ENCODE assay signal across 9 mouse cellular contexts in the genomic region with DNA sequence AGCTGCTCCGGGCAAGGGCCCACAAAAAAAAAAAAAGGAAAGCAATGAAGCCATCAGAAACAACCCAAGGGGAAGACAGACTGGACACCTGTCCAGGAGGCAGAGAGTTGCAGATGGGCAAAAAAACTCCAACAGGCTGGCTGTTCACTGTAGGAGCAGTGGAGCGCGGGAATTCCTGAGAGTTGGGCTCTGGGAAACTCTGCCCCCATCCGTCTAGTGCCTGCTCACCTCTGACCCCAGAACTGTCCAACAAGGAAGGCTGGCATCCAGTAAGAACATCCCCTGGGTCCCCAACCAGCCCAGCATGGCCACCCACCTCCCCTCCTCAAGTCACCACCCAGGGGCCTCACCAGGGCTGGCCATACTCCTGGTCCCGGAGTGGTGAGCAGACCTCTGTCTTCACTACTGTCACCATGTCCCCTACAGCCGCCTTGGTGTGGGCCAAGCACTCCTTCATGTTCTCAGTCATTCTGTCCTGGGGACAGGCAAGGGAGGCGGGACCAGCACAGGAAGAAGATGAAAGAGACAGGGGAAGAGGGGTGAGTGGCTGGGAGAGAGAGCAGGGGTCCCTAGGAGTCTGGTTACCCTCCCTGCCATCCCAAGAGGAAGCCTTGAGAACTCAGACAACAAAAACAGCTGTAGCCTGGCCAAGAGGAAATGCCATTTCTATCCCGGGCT. TPM values are rescaled to one million over a fixed set of nuclear protein-coding genes. Genes with fewer than 3 reads are reported as not detected.
A peak's percentile ranks its signal among the peaks of the same experiment; 100 is the strongest.
DNase-seq lines count a peak whose midpoint lies in the region; ATAC-seq and TF ChIP-seq lines count a peak whose summit lies in the region.
"Had no signal": no experiment of that assay in that cellular context is flagged by ENCODE, and none has a peak within 500 bp of the region (broad histone marks: within the 10 kb centered on the region; RNA-seq: fewer than 3 reads in every experiment).

No protein-coding gene starts in this region.

- H3K9ac ChIP-seq in lung, embryonic 14.5 days = peak overlapping the region; percentile 67
- no peak overlapping the region for H3K9ac ChIP-seq in forebrain, embryonic 15.5 days (replicated peaks)
- peak overlapping the region; percentile 77; the same call in 1 of the 2 replicates for H3K9ac ChIP-seq in limb, embryonic 12.5 days (replicated peaks)
- H3K9ac ChIP-seq in neural tube, embryonic 14.5 days (replicated peaks; ENCODE audit: low read depth, low read length) = no peak overlapping the region

- intact Hi-C loops in left cerebral cortex, postnatal 14 days (cut with DNase I) = no loop called here

- peak; percentile 10; the same call in 1 of the 2 replicates for ATAC-seq in lung, embryonic 14.5 days (ENCODE audit: insufficient read depth)
- ATAC-seq in forebrain, embryonic 15.5 days (replicated peaks) = no peak
- peak; percentile 12; the same call in 1 of the 2 replicates for ATAC-seq in limb, embryonic 12.5 days (ENCODE audit: insufficient number of reproducible peaks, insufficient read depth, low FRiP score, low TSS enrichment, low read depth)
- ATAC-seq in neural tube, embryonic 14.5 days (ENCODE audit: low read depth) = peak; percentile 15; the same call in 1 of the 2 replicates

- peaks cover 26% of the 10 kb centered on the region for H3K36me3 ChIP-seq in lung, embryonic 14.5 days (ENCODE audit: insufficient read depth)
- peaks cover 5% of the 10 kb centered on the region; the same call in 1 of the 2 replicates for H3K36me3 ChIP-seq in forebrain, embryonic 15.5 days
- peaks cover 38% of the 10 kb centered on the region for H3K36me3 ChIP-seq in limb, embryonic 12.5 days
- H3K36me3 ChIP-seq in neural tube, embryonic 14.5 days (ENCODE audit: control insufficient read depth, insufficient read depth, low read length) = 0 out of 2 replicates have a peak, but pooled peaks cover 3% of the 10 kb centered on the region

- H3K27me3 ChIP-seq in lung, embryonic 14.5 days (ENCODE audit: insufficient read depth, low read length) = no peaks in the 10 kb centered on the region
- no peaks in the 10 kb centered on the region for H3K27me3 ChIP-seq in forebrain, embryonic 15.5 days
- H3K27me3 ChIP-seq in limb, embryonic 12.5 days = peaks cover 5% of the 10 kb centered on the region; the same call in 1 of the 2 replicates
- H3K27me3 ChIP-seq in neural tube, embryonic 14.5 days (ENCODE audit: control insufficient read depth, insufficient read depth, low read length) = no peaks in the 10 kb centered on the region

- TF ChIP-seq CTCF in lung, embryonic 14.5 days (IDR thresholded peaks at IDR 0.05; ENCODE audit: low read depth) = no peak

- WGBS in lung, embryonic 14.5 days = 58% methylated on average over 8 of the region's 8 CpGs
- 70% methylated on average over 8 of the region's 8 CpGs for WGBS in forebrain, embryonic 15.5 days
- 55% methylated on average over 8 of the region's 8 CpGs for WGBS in limb, embryonic 12.5 days
- 65% methylated on average over 8 of the region's 8 CpGs for WGBS in neural tube, embryonic 14.5 days

- H3K4me3 ChIP-seq in lung, embryonic 14.5 days (ENCODE audit: low read depth, low read length) = peak overlapping the region; percentile 60; the same call in 1 of the 2 replicates
- H3K4me3 ChIP-seq in forebrain, embryonic 15.5 days = no peak overlapping the region
- H3K4me3 ChIP-seq in limb, embryonic 12.5 days (replicated peaks) = peak overlapping the region; percentile 66
- H3K4me3 ChIP-seq in neural tube, embryonic 14.5 days (ENCODE audit: low read depth, low read length) = no peak overlapping the region

- peak overlapping the region; percentile 89 for H3K27ac ChIP-seq in lung, embryonic 14.5 days (ENCODE audit: low read depth)
- H3K27ac ChIP-seq in forebrain, embryonic 15.5 days (replicated peaks) = 0 out of 2 replicates have a peak overlapping the region, but pooled peaks have one; percentile 58
- peak overlapping the region; percentile 95 for H3K27ac ChIP-seq in limb, embryonic 12.5 days
- H3K27ac ChIP-seq in neural tube, embryonic 14.5 days (ENCODE audit: low read depth, low read length) = peak overlapping the region; percentile 45

- no peak for DNase-seq in lung, embryonic 14.5 days
- no peak for DNase-seq in lung, postnatal 14 days
- no peak for DNase-seq in adrenal gland, adult (ENCODE audit: inconsistent age in 2 of 2, low spot score in 1 of 2)
- no peak for DNase-seq in left cerebral cortex, postnatal 14 days (ENCODE audit: low spot score in 2 of 2)
- DNase-seq in thymus, postnatal 10 days (ENCODE audit: low spot score in 2 of 2) = no peak
- DNase-seq: cerebellum, adult 11 months had no signal

- peaks cover 4% of the 10 kb centered on the region; the same call in 1 of the 2 replicates for H3K4me1 ChIP-seq in lung, embryonic 14.5 days (ENCODE audit: insufficient read depth)
- peaks cover 23% of the 10 kb centered on the region for H3K4me1 ChIP-seq in forebrain, embryonic 15.5 days
- peaks cover 25% of the 10 kb centered on the region for H3K4me1 ChIP-seq in limb, embryonic 12.5 days (replicated peaks)
- H3K4me1 ChIP-seq in neural tube, embryonic 14.5 days (ENCODE audit: control insufficient read depth, insufficient read depth, low read length) = peaks cover 5% of the 10 kb centered on the region

- peak overlapping the region; percentile 95 for H3K4me2 ChIP-seq in lung, embryonic 14.5 days
- H3K4me2 ChIP-seq in forebrain, embryonic 15.5 days (replicated peaks) = no peak overlapping the region
- H3K4me2 ChIP-seq in limb, embryonic 12.5 days = peak overlapping the region; percentile 98
- no peak overlapping the region; the same call in 1 of the 2 replicates for H3K4me2 ChIP-seq in neural tube, embryonic 14.5 days (ENCODE audit: low read depth, low read length)

- H3K9me3 ChIP-seq in lung, embryonic 14.5 days (ENCODE audit: low read depth, low read length) = no peaks in the 10 kb centered on the region
- no peaks in the 10 kb centered on the region for H3K9me3 ChIP-seq in forebrain, embryonic 15.5 days
- H3K9me3 ChIP-seq in limb, embryonic 12.5 days = no peaks in the 10 kb centered on the region
- H3K9me3 ChIP-seq in neural tube, embryonic 14.5 days (ENCODE audit: control insufficient read depth, low read length) = no peaks in the 10 kb centered on the region

RNA-seq across cellular contexts. Expression of a gene that starts 32.4 kb away (rescaled TPM):
- polyA plus RNA-seq in lung, embryonic 14.5 days (2014; fragmentation: Nextera tagmentation; extraction: Ambion mirVana) = 4.4 and 4.8 TPM in 2 replicates
- 2.6 TPM in 2 replicates for polyA plus RNA-seq in forebrain, embryonic 15.5 days (2015; fragmentation: Nextera tagmentation; extraction: Ambion mirVana)
- polyA plus RNA-seq in limb, embryonic 12.5 days (2016; fragmentation: Nextera tagmentation; extraction: Ambion mirVana) = 6.1 and 7.2 TPM in 2 replicates
- polyA plus RNA-seq in neural tube, embryonic 14.5 days (2014; fragmentation: Nextera tagmentation; extraction: Ambion mirVana) = 1.8 TPM in 2 replicates
- total RNA-seq in left cerebral cortex, postnatal 14 days (2021) = 10 to 100 TPM; 26.7 to 29.3 TPM

Comparison
In these comparisons a context has a peak if more than half of its experiments do, and no peak if none do; other contexts are left out.
1. H3K27ac ChIP-seq: peak in every context shown above with its lines; median percentile 95 in limb, embryonic 12.5 days; 89 in lung, embryonic 14.5 days; 58 in forebrain, embryonic 15.5 days; 45 in neural tube, embryonic 14.5 days.
2. H3K4me2 ChIP-seq: peak in lung, embryonic 14.5 days (single experiment) and limb, embryonic 12.5 days (single experiment); none in forebrain, embryonic 15.5 days (single experiment) and neural tube, embryonic 14.5 days (single experiment).
3. H3K4me3 ChIP-seq: peak in lung, embryonic 14.5 days (single experiment) and limb, embryonic 12.5 days (single experiment); none in forebrain, embryonic 15.5 days (single experiment) and neural tube, embryonic 14.5 days (single experiment).
4. H3K9ac ChIP-seq: peak in lung, embryonic 14.5 days (single experiment) and limb, embryonic 12.5 days (single experiment); none in forebrain, embryonic 15.5 days (single experiment) and neural tube, embryonic 14.5 days (single experiment).